Mouse (Mus musculus) spleen, adult 2 months (tissue): ENCODE measurements around the gene Nploc4. TPM values are rescaled to one million over a fixed set of nuclear protein-coding genes. Genes with fewer than 3 reads are reported as not detected.
A peak's percentile ranks its signal among the peaks of the same experiment; 100 is the strongest.

Experiments used
- DNase-seq, 2 experiments: peaks; one replicate each; pipeline versions ENCODE4 v3.0.0 to v3.0.0-alpha.2; 2012 to 2021; ENCODE audit warnings: low spot score in 2 of 2, low read depth in 1 of 2
- H3K27ac ChIP-seq: fragments of 200-500 bp; 2 replicates; pipeline ENCODE4 v1.5.1; 2012; ENCODE audit warnings: low read length, inconsistent platforms; ENCODE audit not compliant: insufficient read depth
- H3K27me3 ChIP-seq: fragments of 200-500 bp; 2 replicates; pipeline ENCODE4 v1.6.1; 2012; ENCODE audit warnings: mild to moderate bottlenecking, moderate library complexity, low read length, inconsistent platforms; ENCODE audit not compliant: control insufficient read depth, insufficient read depth
- H3K36me3 ChIP-seq: fragments of 200-500 bp; 2 replicates; pipeline ENCODE4 v1.6.1; 2012; ENCODE audit warnings: mild to moderate bottlenecking, low read length, inconsistent platforms; ENCODE audit not compliant: control insufficient read depth, insufficient read depth
- H3K4me1 ChIP-seq: fragments of 200-500 bp; 2 replicates; pipeline ENCODE4 v1.6.1; 2011; ENCODE audit warnings: inconsistent platforms; ENCODE audit not compliant: control insufficient read depth, insufficient read depth, insufficient read length
- H3K4me3 ChIP-seq: fragments of 200-500 bp; 2 replicates; pipeline ENCODE4 v1.5.1; 2011; ENCODE audit warnings: mild to moderate bottlenecking, inconsistent platforms; ENCODE audit not compliant: insufficient read depth, insufficient read length; ENCODE audit errors: extremely low read depth
- CTCF ChIP-seq: fragments of 200-500 bp; IDR thresholded peaks from 2 replicates; pipeline ENCODE4 v1.5.1; 2011; ENCODE audit warnings: mild to moderate bottlenecking, inconsistent platforms; ENCODE audit not compliant: insufficient read depth, insufficient read length, insufficient replicate concordance; ENCODE audit errors: extremely low read depth
- POLR2A ChIP-seq: fragments of 200-500 bp; IDR thresholded peaks from 2 replicates; pipeline ENCODE4 v1.6.1; 2011; ENCODE audit warnings: low read depth, low read length, inconsistent platforms
- WGBS: fragments of 180-500 bp; shearing (Covaris S2); methylation state at CpG from one replicate; pipeline ENCODE4 v1.1.7; 2018; 5-methylcytosine and 5-hydroxymethylcytosine counted together
- polyA plus RNA-seq: library from polyadenylated mRNA; depleted of rRNA; stranded (reverse); fragments of >200 nt; gene quantifications from 2 replicates; pipeline ENCODE4 v1.2.3, GENCODE M21; 2012

The Nploc4 gene
- polyA plus RNA-seq, 1 experiment = 25.3 TPM

- Histone ChIP-seq H3K4me3 (peak within 1 kb of the TSS; percentile 92), H3K4me1 (peaks cover 12% of the 10 kb centered on the region; the same call in 1 of the 2 replicates), H3K27ac (peak within 1 kb of the TSS; percentile 49; the same call in 1 of the 2 replicates), H3K36me3 (peaks cover 16% of the 10 kb centered on the region), H3K27me3 (no peaks in the 10 kb centered on the region)
- TF ChIP-seq CTCF (no peak), POLR2A (peak; percentile 91)
- DNase-seq = peak; percentile 93 to 95
- under 1% methylated on average over 54 of the region's 54 CpGs for WGBS
Measured at GRCm38 (mm10) chr11:120467051-120467735, 29.7 kb upstream of the Nploc4 start, which contains the start of gene Arl16. Gene Arl16, minus strand, starts transcription at chr11:120467607.

- no peak overlapping the region for H3K4me3 ChIP-seq
- TF ChIP-seq POLR2A (no peak), CTCF (no peak)
- no peaks in the 10 kb centered on the region for H3K27me3 ChIP-seq
- H3K4me1 ChIP-seq = peaks cover 12% of the 10 kb centered on the region; the same call in 1 of the 2 replicates
- peaks cover 12% of the 10 kb centered on the region for H3K36me3 ChIP-seq
- no peak for DNase-seq
- WGBS = 91% methylated on average over 4 of the region's 4 CpGs
- H3K27ac ChIP-seq = no peak overlapping the region
Measured at GRCm38 (mm10) chr11:120465521-120465920, 28.0 kb upstream of the Nploc4 start.

GRCm38 (mm10) chr11:120464365-120464764 is 26.9 kb upstream of the Nploc4 start:
- peaks cover 7% of the 10 kb centered on the region for H3K36me3 ChIP-seq
- no peak for DNase-seq
- H3K27ac ChIP-seq = no peak overlapping the region
- H3K4me3 ChIP-seq = no peak overlapping the region
- H3K27me3 ChIP-seq = no peaks in the 10 kb centered on the region
- peaks cover 12% of the 10 kb centered on the region; the same call in 1 of the 2 replicates for H3K4me1 ChIP-seq
- no peak for TF ChIP-seq POLR2A
- TF ChIP-seq CTCF = no peak
- 76% methylated on average over 5 of the region's 5 CpGs for WGBS

- H3K4me3 ChIP-seq = no peak overlapping the region
- peaks cover 13% of the 10 kb centered on the region; the same call in 1 of the 2 replicates for H3K4me1 ChIP-seq
- 91% methylated on average over 2 of the region's 2 CpGs for WGBS
- DNase-seq = no peak
- peaks cover 7% of the 10 kb centered on the region for H3K36me3 ChIP-seq
- H3K27me3 ChIP-seq = no peaks in the 10 kb centered on the region
- TF ChIP-seq CTCF = no peak
- TF ChIP-seq POLR2A = no peak
- no peak overlapping the region for H3K27ac ChIP-seq
Measured at GRCm38 (mm10) chr11:120463536-120463935, 26.0 kb upstream of the Nploc4 start.

GRCm38 (mm10) chr11:120458847-120459597 is 21.5 kb upstream of the Nploc4 start:
- no peak overlapping the region for H3K27ac ChIP-seq
- peaks cover 7% of the 10 kb centered on the region for H3K36me3 ChIP-seq
- no peaks in the 10 kb centered on the region for H3K27me3 ChIP-seq
- no peak for DNase-seq
- 59% methylated on average over 6 of the region's 6 CpGs for WGBS
- H3K4me1 ChIP-seq = peaks cover 3% of the 10 kb centered on the region; the same call in 1 of the 2 replicates
- H3K4me3 ChIP-seq = no peak overlapping the region
- TF ChIP-seq CTCF (no peak), POLR2A (no peak)

- TF ChIP-seq CTCF = no peak
- TF ChIP-seq POLR2A = peak; percentile 78
- Histone ChIP-seq H3K27me3 (no peaks in the 10 kb centered on the region), H3K4me1 (peaks cover 3% of the 10 kb centered on the region; the same call in 1 of the 2 replicates), H3K4me3 (peak within 1 kb of the TSS; percentile 83), H3K36me3 (peaks cover 7% of the 10 kb centered on the region), H3K27ac (peak within 1 kb of the TSS; percentile 62)
- peak; percentile 49 to 69 for DNase-seq
- WGBS = 2% methylated on average over 62 of the region's 62 CpGs
Measured at GRCm38 (mm10) chr11:120457772-120458751, 20.6 kb upstream of the Nploc4 start, which contains the start of the genes Oxld1 and Ccdc137. Gene Oxld1, minus strand, starts transcription at chr11:120458068. Gene Ccdc137, plus strand, starts transcription at chr11:120458115.
